Mouse (Mus musculus) neural tube, embryonic 15.5 days (tissue): ENCODE results near the gene Zfp981. TPM values are rescaled to one million over a fixed set of nuclear protein-coding genes. Genes with fewer than 3 reads are reported as not detected.
"Not testable (repeated sequence)": the region's sequence is repeated elsewhere in the genome, so short reads cannot be mapped to it uniquely, and the experiment has no call there.

Experiments
- ATAC-seq: fragments of 200-750 bp; cut with Nextera tagmentation; 2 replicates; pipeline ENCODE4 v1.8.0; 2017; ENCODE audit warnings: mild to moderate bottlenecking, moderate TSS enrichment, moderate library complexity; ENCODE audit not compliant: low FRiP score
- H3K27ac ChIP-seq: fragments of 300-500 bp; sonication (generic); replicated peaks from 2 replicates; pipeline ENCODE4 v1.5.1; 2015; ENCODE audit warnings: mild to moderate bottlenecking, inconsistent platforms
- H3K27me3 ChIP-seq: fragments of 300-500 bp; sonication (generic); replicated peaks from 2 replicates; pipeline ENCODE4 v1.6.1; 2015; ENCODE audit warnings: inconsistent platforms
- H3K36me3 ChIP-seq: fragments of 300-500 bp; sonication (generic); 2 replicates; pipeline ENCODE4 v1.6.1; 2015; ENCODE audit warnings: inconsistent platforms
- H3K4me1 ChIP-seq: fragments of 300-500 bp; sonication (generic); 2 replicates; pipeline ENCODE4 v1.6.1; 2015; ENCODE audit warnings: inconsistent platforms
- H3K4me2 ChIP-seq: fragments of 300-500 bp; sonication (generic); 2 replicates; pipeline ENCODE4 v1.6.1; 2015; ENCODE audit warnings: inconsistent platforms, mild to moderate bottlenecking, moderate library complexity
- H3K4me3 ChIP-seq: fragments of 300-500 bp; sonication (generic); replicated peaks from 2 replicates; pipeline ENCODE4 v1.5.1; 2015; ENCODE audit warnings: mild to moderate bottlenecking, inconsistent platforms
- H3K9ac ChIP-seq: fragments of 300-500 bp; sonication (generic); replicated peaks from 2 replicates; pipeline ENCODE4 v1.6.1; 2015; ENCODE audit warnings: mild to moderate bottlenecking, inconsistent platforms
- H3K9me3 ChIP-seq: fragments of 300-500 bp; sonication (generic); replicated peaks from 2 replicates; pipeline ENCODE4 v1.6.1; 2016; ENCODE audit warnings: inconsistent platforms
- WGBS: fragments of 180-500 bp; shearing (Covaris S2); methylation state at CpG from one replicate; pipeline ENCODE4 v1.1.7; 2015; ENCODE audit warnings: mixed read lengths; 5-methylcytosine and 5-hydroxymethylcytosine counted together
- polyA plus RNA-seq: library from polyadenylated mRNA; unstranded; fragments of >200 nt; fragmentation: Nextera tagmentation; extraction: Ambion mirVana; gene quantifications from 2 replicates; pipeline ENCODE4 v1.2.1, GENCODE M21; 2015

Gene Zfp981
- polyA plus RNA-seq, 1 experiment from 2014 or later = 0.17 TPM

- no peaks in the 10 kb centered on the region for H3K27me3 ChIP-seq
- no peak overlapping the region for H3K4me3 ChIP-seq
- peaks cover 53% of the 10 kb centered on the region for H3K9me3 ChIP-seq
- no peaks in the 10 kb centered on the region for H3K4me1 ChIP-seq
- H3K9ac ChIP-seq = no peak overlapping the region
- no peaks in the 10 kb centered on the region for H3K36me3 ChIP-seq
- no peak overlapping the region for H3K4me2 ChIP-seq
- no peak for ATAC-seq
- H3K27ac ChIP-seq = no peak overlapping the region
Measured at GRCm38 (mm10) chr4:146535883-146536282, 34.1 kb downstream of the Zfp981 start.

GRCm38 (mm10) chr4:146579905-146580873 is 78.4 kb downstream of the Zfp981 start:
- not testable (repeated sequence) for H3K9me3 ChIP-seq, H3K4me1 ChIP-seq, H3K27me3 ChIP-seq, H3K9ac ChIP-seq, H3K4me3 ChIP-seq, H3K36me3 ChIP-seq, H3K27ac ChIP-seq
- ATAC-seq = peak; percentile 87
- 0% methylated on average over 14 of the region's 111 CpGs for WGBS
- H3K4me2 ChIP-seq = peak overlapping the region; percentile 30; the same call in 1 of the 2 replicates

Other genes starting within 250 kb of the Zfp981 start
- 2.6 and 3.1 TPM in 2 replicates for gene Zfp992, start 53.0 kb upstream of the Zfp981 start, polyA plus RNA-seq
- 2.9 and 8.2 TPM in 2 replicates for gene Zfp993, start 108.9 kb downstream of the Zfp981 start, polyA plus RNA-seq